Mouse (Mus musculus) limb, embryonic 14.5 days (tissue): Measurements from ENCODE around the gene Gpr135. TPM values are rescaled to one million over a fixed set of nuclear protein-coding genes. Genes with fewer than 3 reads are reported as not detected.

ENCODE experiments used
- ATAC-seq: fragments of 200-750 bp; cut with Nextera tagmentation; 2 replicates; pipeline ENCODE4 v1.8.0; 2017; ENCODE audit warnings: low read depth, moderate number of reproducible peaks, moderate TSS enrichment; ENCODE audit not compliant: low FRiP score
- DNase-seq: peaks from one replicate; pipeline ENCODE4 v3.0.0-alpha.2; 2015; ENCODE audit warnings: low spot score
- H3K27ac ChIP-seq: fragments of 300-500 bp; sonication (generic); replicated peaks from 2 replicates; pipeline ENCODE4 v1.5.1; 2014; ENCODE audit warnings: low read depth, mild to moderate bottlenecking, low read length, moderate library complexity, mixed read lengths
- H3K27me3 ChIP-seq: fragments of 300-500 bp; sonication (generic); 2 replicates; pipeline ENCODE4 v1.6.1; 2014; ENCODE audit warnings: low read length, mixed read lengths; ENCODE audit not compliant: control insufficient read depth, insufficient read depth
- H3K36me3 ChIP-seq: fragments of 300-500 bp; sonication (generic); 2 replicates; pipeline ENCODE4 v1.6.1; 2014; ENCODE audit warnings: mild to moderate bottlenecking, low read length, moderate library complexity, mixed read lengths; ENCODE audit not compliant: control insufficient read depth, insufficient read depth
- H3K4me1 ChIP-seq: fragments of 300-500 bp; sonication (generic); 2 replicates; pipeline ENCODE4 v1.6.1; 2014; ENCODE audit warnings: antibody characterized with exemption, low read length, mixed read lengths; ENCODE audit not compliant: control insufficient read depth, insufficient read depth
- H3K4me2 ChIP-seq: fragments of 300-500 bp; sonication (generic); replicated peaks from 2 replicates; pipeline ENCODE4 v1.6.1; 2014; ENCODE audit warnings: low read depth, mild to moderate bottlenecking, low read length, moderate library complexity; ENCODE audit not compliant: severe bottlenecking
- H3K4me3 ChIP-seq: fragments of 300-500 bp; sonication (generic); replicated peaks from 2 replicates; pipeline ENCODE4 v1.5.1; 2014; ENCODE audit warnings: low read length
- H3K9ac ChIP-seq: fragments of 300-500 bp; sonication (generic); 2 replicates; pipeline ENCODE4 v1.6.1; 2014; ENCODE audit warnings: mild to moderate bottlenecking, low read depth, low read length, moderate library complexity; ENCODE audit not compliant: severe bottlenecking
- H3K9me3 ChIP-seq: fragments of 300-500 bp; sonication (generic); 2 replicates; pipeline ENCODE4 v1.6.1; 2016; ENCODE audit warnings: low read length; ENCODE audit not compliant: control insufficient read depth
- POLR2A ChIP-seq: fragments of 200-500 bp; IDR thresholded peaks from 2 replicates; pipeline ENCODE4 v1.8.0; 2012; ENCODE audit warnings: inconsistent platforms, mild to moderate bottlenecking, moderate library complexity, borderline replicate concordance; ENCODE audit not compliant: insufficient read depth, insufficient read length; ENCODE audit errors: extremely low read depth
- WGBS: fragments of 180-500 bp; shearing (Covaris S2); extraction: QIAGEN DNeasy Blood & Tissue Kit; methylation state at CpG from one replicate; pipeline ENCODE4 v1.1.7; 2014; 5-methylcytosine and 5-hydroxymethylcytosine counted together
- polyA plus RNA-seq, 2 experiments: library from polyadenylated mRNA; depleted of rRNA in 1 of 2; stranded (reverse) in 1 of 2; unstranded in 1 of 2; fragments of >200 nt; fragmentation: Nextera tagmentation in 1 of 2; extraction: Ambion mirVana in 1 of 2; gene quantifications; 2 replicates each; pipeline versions ENCODE4 v1.2.1 to v1.2.3; 2012 to 2014

Gpr135 gene
- polyA plus RNA-seq, 2 experiments = 1.3 to 4.9 TPM

DNA sequence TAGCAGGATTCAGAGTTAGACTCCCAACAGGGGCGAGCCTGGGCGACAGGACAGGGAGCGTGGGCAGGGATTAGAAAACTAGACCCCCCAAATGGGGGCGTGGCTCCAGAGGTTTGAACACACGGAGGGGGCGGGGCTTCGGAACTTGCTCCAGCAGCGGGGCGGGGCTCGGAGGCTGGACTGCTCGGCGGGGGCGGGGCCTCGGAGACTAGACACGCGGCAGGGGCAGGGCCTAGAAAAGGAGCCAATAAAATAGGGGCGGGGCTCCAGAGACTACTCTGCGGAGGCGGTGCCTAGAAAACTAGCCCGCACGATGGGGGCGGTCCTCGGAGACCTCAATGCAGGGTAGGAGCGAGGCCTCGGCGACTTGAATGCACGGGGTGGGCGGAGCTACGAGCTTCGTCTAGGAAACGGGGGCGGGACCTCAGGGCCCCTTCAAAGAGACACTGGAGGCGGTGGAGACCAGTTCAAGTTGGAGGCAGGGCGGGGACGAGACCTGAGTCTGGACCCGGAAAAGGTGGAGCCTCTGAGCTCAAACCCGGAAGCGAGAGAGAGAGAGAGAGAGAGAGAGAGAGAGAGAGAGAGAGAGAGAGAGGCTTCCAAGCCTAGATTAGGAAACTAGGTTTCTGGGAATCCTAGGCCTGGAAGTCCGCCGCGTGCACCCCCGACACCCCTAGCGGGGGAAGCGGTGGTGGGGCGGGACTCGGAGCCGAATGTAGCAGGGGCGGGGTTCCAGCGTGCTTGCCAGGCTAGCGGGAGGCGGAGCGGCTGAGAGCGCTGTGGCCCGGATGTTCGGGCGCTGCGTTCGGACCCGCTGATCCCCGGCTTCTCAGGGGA lies 14.6 kb upstream of the Gpr135 start, which contains the start of the genes L3hypdh and Jkamp:
TSS of gene L3hypdh (minus strand) at position 111 of the 837 bp plus-strand sequence.
TSS of gene Jkamp (plus strand) at position 261 of the 837 bp plus-strand sequence.
- DNase-seq (peak; percentile 100), ATAC-seq (peak; percentile 93)
- Histone ChIP-seq H3K4me1 (peaks cover 18% of the 10 kb centered on the region), H3K36me3 (peaks cover 3% of the 10 kb centered on the region; the same call in 1 of the 2 replicates), H3K4me2 (peak within 1 kb of the TSS; percentile 93), H3K27ac (peak within 1 kb of the TSS; percentile 92), H3K9ac (peak within 1 kb of the TSS; percentile 79), H3K4me3 (peak within 1 kb of the TSS; percentile 76), H3K9me3 (no peaks in the 10 kb centered on the region), H3K27me3 (no peaks in the 10 kb centered on the region)
- 0 out of 2 replicates have a peak, but pooled peaks have one; percentile 38 for TF ChIP-seq POLR2A
- WGBS = 1% methylated on average over 48 of the region's 60 CpGs

DNA sequence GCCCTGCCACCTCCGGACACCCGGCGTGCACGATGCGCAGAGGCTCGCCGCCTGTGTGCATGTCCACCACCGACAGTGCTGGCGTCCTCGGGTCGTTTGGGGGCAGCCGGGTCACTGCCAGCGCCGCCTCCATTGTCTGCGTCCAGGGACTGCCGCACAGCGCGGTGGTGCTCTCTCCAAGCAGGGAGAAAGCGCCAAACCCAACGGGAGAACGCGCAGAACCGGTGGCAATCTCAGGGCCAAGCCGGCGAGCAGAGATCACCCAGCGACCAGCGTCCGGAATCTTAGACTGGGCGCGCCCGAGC lies 14.1 kb upstream of the Gpr135 start:
- H3K27ac ChIP-seq = peak overlapping the region; percentile 92
- peak overlapping the region; percentile 93 for H3K4me2 ChIP-seq
- H3K27me3 ChIP-seq = no peaks in the 10 kb centered on the region
- peak overlapping the region; percentile 76 for H3K4me3 ChIP-seq
- H3K36me3 ChIP-seq = no peaks in the 10 kb centered on the region
- TF ChIP-seq POLR2A = no peak
- WGBS = under 1% methylated on average over 24 of the region's 31 CpGs
- H3K4me1 ChIP-seq = peaks cover 18% of the 10 kb centered on the region
- no peak for DNase-seq
- ATAC-seq = no peak
- peak overlapping the region; percentile 72 for H3K9ac ChIP-seq
- no peaks in the 10 kb centered on the region for H3K9me3 ChIP-seq

DNA sequence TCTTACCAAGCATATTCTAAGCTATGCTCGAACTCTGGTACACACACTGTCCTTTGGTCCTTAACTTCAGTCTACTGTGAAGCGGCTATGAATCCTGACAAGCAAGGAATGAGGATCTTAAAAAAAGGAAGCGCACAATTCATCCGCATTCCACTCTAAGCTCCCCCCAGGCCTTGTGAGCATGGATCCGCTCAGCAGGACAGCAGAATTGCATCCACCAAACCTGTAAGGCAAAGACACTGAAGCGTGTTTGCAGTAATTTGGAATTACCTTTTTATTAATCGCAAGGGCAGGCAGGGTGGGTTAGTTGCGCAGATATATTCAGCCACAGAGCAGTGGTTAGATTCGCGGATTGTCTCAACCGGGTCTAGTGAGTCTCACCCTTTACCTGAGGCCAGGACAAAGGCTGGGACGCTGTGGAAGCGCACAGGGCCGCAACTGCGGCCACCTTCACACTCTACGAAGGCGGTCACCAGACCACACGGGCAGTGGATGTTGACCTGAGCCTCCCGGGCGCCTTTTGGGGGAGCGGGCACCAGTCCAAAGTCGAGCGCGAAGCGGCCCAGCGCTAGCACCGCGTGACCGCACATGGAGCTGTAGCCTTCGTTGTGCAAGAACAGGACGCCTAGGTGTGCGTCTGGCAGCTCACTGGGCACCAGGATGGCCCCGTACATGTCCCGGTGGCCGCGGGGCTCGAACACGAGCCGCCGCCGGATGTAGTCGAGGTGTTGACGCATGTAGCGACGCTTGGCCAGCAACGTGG lies 13.5 kb upstream of the Gpr135 start:
- peak overlapping the region; percentile 76 for H3K4me3 ChIP-seq
- peak overlapping the region; percentile 93 for H3K4me2 ChIP-seq
- ATAC-seq = no peak
- peak overlapping the region; percentile 92 for H3K27ac ChIP-seq
- DNase-seq = peak; percentile 38
- no peaks in the 10 kb centered on the region for H3K36me3 ChIP-seq
- no peaks in the 10 kb centered on the region for H3K27me3 ChIP-seq
- H3K9ac ChIP-seq = peak overlapping the region; percentile 72
- H3K4me1 ChIP-seq = peaks cover 18% of the 10 kb centered on the region
- no peak for TF ChIP-seq POLR2A
- WGBS = 6% methylated on average over 46 of the region's 46 CpGs
- no peaks in the 10 kb centered on the region for H3K9me3 ChIP-seq

GRCm38 (mm10) chr12:72083265-72083664 lies 12.3 kb upstream of the Gpr135 start:
- Histone ChIP-seq H3K9me3 (no peaks in the 10 kb centered on the region), H3K9ac (no peak overlapping the region), H3K27me3 (no peaks in the 10 kb centered on the region), H3K4me2 (no peak overlapping the region), H3K27ac (no peak overlapping the region), H3K4me3 (no peak overlapping the region), H3K36me3 (no peaks in the 10 kb centered on the region), H3K4me1 (peaks cover 18% of the 10 kb centered on the region)
- no peak for TF ChIP-seq POLR2A
- WGBS = 85% methylated on average over 9 of the region's 9 CpGs
- DNase-seq (no peak), ATAC-seq (no peak)

GRCm38 (mm10) chr12:72082370-72082769 lies 11.4 kb upstream of the Gpr135 start:
- Histone ChIP-seq H3K9me3 (no peaks in the 10 kb centered on the region), H3K27ac (no peak overlapping the region), H3K27me3 (no peaks in the 10 kb centered on the region), H3K4me2 (no peak overlapping the region; the same call in 1 of the 2 replicates), H3K36me3 (no peaks in the 10 kb centered on the region), H3K4me3 (no peak overlapping the region), H3K4me1 (peaks cover 15% of the 10 kb centered on the region), H3K9ac (no peak overlapping the region)
- DNase-seq (no peak), ATAC-seq (no peak)
- 26% methylated on average over 18 of the region's 18 CpGs for WGBS
- TF ChIP-seq POLR2A = no peak
